Mouse (Mus musculus) layer of hippocampus, adult 11-12 months (tissue): ENCODE results near the gene Map4k1.
"Not testable (repeated sequence)": the region's sequence is repeated elsewhere in the genome, so short reads cannot be mapped to it uniquely, and the experiment has no call there.

Source experiments
- DNase-seq: peaks from one replicate; pipeline ENCODE4 v3.0.0; 2022; ENCODE audit warnings: low spot score

Map4k1 gene

GRCm38 (mm10) chr7:28955295-28955897 lies 26.5 kb upstream of the Map4k1 start:
- DNase-seq = no peak

GRCm38 (mm10) chr7:28956270-28956669 lies 25.6 kb upstream of the Map4k1 start:
- DNase-seq = no peak

DNA sequence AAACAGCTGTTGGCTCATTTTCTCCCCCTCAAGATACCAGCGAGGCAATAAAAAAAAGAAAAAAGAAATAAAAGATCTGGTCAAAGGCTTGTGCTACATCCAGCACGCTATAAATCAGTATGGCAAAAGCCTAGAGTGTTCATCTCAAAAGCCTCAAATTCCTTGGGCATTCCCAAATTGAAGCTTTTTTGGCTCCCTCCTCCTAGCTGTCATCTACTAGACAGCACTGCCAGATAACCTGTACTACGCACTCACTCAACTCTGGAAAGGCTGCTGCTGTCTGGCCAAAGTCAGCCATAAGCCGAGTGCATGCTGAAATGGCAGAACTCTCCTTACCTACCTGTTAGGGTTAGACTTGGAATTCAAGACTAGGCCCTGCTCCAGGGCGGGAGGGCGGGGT lies 24.6 kb upstream of the Map4k1 start:
- DNase-seq = no peak

GRCm38 (mm10) chr7:28957997-28958725 lies 23.7 kb upstream of the Map4k1 start:
- DNase-seq = no peak

DNA sequence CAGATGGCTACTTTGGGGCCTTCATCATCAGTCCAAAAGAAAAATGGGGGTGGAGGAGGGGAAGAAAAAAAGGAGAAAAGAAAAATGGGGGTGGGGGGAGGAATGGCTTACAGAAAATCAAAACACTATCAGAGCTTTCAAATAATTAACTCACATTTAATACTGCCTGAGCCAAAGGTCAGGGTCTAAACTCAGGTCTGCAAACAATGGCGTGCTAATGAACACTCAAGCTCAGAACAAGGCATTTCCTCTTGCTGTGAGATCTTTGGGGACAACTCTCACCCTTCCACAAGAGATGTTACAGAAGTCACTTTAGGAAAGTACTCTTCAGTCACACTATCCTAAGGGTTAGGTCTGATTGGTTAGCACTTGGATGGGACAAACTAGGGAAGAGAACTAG lies 23.1 kb upstream of the Map4k1 start:
- DNase-seq = no peak

DNA sequence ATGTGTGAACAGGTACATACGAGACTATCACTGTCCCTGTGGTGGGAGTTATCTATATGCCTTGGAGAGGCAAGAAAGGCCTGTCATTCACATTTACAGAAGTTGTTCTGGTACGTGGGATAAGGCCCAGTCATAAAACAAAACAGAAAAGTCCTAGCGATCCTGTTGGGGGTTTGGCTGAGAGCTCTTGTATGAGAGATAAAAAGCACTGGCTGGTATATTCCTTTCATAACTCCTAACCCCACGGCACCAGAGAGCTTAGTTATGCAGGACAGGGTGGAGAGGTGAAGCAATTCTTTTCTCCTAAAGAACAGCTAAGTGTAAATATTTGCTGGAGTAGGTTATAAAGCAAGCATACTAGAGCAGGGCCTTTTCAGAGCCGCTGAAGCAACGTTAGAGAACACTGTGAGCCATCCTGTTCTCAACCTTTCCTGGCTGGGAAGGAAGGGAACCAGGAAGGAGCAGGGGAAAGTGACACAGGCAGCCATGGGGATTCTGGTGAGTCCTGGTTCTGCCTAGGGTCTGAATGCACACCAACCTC lies 22.3 kb upstream of the Map4k1 start:
- DNase-seq = no peak

DNA sequence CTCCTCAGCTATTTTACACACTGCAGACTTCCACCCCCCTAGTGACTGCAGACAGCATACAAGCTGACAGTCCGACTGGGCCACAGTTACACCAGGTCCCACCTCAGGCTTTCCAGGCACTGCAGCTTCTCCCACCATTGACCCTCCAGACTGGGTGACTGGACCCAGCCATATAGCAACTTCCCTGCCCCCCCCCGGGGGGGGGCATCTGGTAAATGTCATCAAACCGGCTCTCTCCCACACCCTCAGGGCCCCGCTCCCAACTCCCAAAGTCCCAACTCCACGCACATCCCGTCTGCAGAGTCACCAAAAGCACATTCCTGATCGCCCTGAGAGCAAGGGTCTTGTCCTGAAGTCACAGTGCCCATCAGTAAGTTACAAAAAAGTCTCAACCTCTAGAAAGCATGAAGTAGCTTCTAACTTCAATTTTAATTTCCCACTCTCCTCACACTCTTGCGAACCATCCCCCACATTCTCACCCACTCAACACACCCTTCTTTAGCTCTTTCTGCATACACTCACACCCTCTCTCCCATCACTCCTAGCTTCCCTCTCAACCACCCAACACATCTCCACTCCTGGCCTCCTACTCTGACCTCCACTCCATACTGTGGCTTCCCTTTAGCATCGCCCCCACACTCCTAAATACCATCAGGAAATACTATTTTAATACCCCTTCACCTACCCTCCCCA lies 21.4 kb upstream of the Map4k1 start:
- DNase-seq = no peak

DNA sequence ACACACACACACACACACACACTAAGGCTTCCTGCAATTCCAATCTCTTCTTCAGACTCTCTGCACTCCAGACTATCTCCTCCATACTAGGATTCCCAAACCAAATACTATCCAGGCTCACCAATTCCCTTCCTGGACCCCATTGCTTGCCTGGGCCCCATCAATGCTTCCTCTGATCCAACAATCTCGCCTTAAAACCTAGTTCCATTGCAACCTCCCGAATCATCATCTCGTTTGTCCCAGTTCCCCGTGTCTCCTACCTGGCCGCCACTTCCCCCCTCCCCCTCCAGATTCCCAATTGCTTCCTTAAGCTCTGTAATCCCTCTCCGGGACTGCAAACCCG lies 20.3 kb upstream of the Map4k1 start:
- DNase-seq = no peak

DNA sequence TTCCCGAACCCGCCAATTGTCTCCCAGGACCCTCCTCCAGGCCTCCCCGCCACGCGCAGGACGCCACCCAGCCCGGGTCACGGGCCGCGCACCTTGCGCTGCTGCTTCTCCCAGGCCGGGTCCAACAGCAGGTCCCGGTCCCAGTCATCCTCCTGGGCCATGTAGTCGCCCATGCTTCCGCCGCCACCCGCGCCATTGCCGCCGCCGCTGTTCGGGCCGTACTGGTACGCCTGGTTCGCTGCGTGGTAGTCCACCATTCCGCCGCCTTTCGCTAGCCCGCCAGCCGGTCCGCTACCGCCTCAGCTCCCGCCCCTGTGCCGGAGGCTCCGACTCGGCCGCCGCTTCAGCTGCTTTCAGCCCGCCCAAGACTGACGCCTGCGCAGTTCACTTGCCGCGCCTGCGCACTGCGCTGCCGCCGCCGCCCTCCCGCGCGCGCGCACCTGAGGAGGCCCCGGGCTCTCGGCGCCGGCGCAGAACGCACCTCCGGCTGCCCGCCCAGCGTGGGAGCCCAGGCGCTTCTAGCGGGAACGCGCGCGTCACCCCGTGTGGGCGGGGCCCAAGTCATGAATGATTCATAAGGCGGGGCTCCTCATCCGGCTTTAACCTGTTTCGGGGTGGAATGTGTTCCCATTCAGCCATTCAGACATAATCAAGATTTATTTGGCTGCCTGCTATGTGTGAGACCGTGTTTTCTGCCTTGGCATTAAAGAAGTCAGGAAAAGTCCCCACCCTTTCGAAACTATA lies 19.8 kb upstream of the Map4k1 start, which contains the start of gene Actn4:
Gene Actn4 (minus strand): TSS at position 414 of the 744 bp plus-strand sequence.
- DNase-seq = peak; percentile 98

- DNase-seq = no peak
These were observed 18.4 kb upstream of the Map4k1 start for GRCm38 (mm10) chr7:28963399-28963923.

GRCm38 (mm10) chr7:28965346-28965840 lies 16.5 kb upstream of the Map4k1 start:
- DNase-seq = no peak

GRCm38 (mm10) chr7:28966181-28966580 lies 15.7 kb upstream of the Map4k1 start:
- no peak for DNase-seq

DNA sequence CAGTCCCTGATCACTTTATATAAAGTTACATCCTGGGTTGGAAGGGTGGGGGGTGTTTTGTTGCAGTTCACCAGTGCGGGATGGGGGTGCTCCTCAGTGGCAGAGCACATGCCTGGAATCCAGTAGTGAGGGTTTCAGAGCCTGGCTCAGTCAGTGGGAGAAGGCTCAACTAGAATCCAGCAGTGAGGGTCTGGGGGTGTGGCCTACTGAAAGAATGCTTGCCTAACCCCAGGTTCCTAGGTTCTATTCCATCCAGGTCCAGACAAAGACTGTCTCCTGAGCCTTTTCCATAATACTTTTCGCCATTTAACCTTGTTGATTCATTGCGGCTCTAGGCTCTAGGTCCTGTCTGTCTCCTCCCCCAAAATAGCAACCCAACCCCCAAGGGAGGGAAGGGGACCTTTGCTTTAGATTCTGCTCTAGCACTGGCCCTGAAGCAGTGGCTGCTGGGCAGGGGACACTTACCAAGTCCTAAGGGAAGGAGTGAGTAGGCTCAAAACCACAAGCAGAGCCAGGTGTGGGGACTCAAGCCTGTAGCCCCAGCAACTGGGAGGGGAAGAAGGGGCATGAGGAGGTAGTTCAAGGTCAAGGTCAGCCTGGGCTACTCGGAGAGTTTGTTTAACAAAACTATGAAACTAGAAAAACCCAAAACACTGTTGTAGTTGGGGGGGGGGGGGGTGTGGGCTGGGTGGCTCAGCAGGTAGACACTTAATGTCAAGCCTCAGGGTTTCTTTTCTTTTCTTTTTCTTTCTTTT lies 14.9 kb upstream of the Map4k1 start:
- no peak for DNase-seq

DNA sequence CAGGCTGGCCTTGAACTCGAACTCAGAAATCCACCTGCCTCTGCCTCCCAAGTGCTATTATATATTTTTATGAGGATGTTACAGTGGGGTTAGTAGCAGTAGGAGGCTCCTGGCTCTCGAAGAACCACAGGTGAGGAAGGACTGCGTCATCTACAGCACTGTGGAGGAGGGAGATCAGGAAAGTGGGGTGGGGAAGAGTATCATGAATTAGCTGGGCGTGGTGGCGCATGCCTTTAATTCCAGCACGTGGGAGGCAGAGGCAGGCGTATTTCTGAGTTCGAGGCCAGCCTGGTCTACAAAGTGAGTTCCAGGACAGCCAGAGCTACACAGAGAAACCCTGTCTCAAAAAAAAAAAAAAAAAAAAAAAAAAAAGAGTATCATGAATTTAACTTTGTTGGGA lies 13.7 kb upstream of the Map4k1 start:
- not testable (repeated sequence) for DNase-seq

DNA sequence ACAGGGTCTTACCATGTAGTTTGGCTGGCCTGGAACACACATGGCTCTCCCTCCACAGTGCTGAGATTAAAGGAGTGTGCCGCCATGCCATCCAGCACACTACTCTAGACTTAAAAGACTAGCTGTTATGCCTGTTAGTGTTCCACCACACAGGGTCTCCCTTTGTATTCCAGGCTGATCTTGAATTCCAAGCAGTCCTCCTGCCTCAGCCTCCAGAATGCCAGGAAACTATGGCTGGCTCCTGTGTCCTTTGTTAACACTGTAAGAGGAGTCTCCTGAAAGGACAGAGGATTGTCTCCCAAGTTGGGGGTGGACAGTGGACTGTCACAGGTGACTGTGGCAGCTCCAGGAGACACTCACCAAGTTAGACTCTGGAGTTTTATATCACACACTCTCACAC lies 12.6 kb upstream of the Map4k1 start:
- no peak for DNase-seq

DNA sequence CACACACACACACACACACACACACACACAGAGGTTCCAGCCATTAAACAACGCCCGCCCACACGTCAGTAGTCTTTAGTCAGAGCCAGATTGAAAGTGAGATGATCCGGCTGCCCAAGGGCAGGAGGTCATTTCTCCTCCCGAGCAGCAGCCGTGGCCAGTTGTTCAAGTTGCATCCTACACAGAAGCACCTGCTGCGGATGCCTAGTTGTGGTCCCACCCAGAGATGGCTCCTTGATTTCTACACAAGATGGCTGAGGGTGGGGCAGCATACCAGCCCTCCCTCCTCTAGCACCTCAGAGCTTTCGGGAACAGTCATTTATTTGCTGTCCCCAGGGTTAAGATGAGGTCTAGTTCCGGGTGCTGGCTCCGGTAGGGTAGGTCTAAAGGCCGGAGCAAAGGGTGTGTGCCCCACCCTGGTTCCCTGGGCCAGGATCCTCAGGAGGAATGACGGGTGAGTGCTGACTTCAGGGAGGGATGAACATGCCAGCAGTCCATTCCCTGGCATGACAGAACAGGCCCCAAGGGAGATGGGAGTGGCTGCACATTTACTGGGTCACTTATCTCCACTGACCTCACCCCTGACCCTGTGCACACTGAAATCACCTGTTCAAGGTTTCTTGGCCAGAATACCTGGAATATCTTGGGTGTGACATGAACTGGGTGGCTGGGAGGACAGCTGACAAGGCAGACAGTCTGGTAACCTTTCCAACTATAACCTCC lies 12.0 kb upstream of the Map4k1 start:
- DNase-seq = no peak

DNA sequence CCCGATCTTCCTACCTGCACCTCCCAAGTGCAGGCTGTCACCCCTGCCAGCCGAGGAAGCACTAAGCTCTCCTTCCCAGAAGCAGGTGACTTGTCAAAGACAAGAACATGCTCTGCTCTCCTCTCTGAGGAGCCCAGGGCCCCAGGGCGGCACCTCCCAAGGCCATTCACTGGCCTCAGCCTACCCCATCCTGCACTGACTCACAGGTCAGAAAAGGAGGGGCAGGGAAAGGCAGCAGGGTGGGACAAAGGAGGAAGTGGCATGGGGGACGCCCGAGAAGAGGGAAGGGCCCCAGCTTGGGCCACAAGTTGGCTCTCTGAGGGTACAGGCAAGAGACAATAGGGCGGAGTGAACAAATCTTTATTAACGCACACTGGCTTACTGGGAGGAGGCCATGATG lies 10.8 kb upstream of the Map4k1 start:
- no peak for DNase-seq

- DNase-seq = peak; percentile 57
These were observed 10.0 kb upstream of the Map4k1 start for GRCm38 (mm10) chr7:28971770-28972269.

DNA sequence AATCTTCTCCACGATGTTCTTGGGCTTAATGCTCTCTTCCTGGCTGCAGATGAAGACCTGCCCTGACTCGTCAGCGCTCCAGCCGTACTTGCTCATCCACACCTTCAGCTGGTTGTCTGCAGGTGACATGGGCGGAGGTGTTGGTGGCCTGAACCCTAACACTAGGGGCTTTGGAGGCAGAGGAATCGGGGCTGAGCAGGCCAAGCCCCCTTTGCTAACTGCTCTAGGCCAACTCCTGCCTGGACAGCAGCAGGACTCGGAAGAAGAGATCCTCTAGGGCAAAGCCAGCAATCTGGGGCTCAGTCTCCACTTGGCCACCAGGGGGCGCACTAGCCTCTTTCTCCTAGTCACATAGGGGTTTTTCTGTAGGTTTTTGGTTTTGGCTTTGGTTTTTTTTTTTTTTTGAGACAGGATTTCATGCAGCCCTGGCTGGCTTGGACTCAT lies 9.3 kb upstream of the Map4k1 start:
- peak; percentile 79 for DNase-seq

DNA sequence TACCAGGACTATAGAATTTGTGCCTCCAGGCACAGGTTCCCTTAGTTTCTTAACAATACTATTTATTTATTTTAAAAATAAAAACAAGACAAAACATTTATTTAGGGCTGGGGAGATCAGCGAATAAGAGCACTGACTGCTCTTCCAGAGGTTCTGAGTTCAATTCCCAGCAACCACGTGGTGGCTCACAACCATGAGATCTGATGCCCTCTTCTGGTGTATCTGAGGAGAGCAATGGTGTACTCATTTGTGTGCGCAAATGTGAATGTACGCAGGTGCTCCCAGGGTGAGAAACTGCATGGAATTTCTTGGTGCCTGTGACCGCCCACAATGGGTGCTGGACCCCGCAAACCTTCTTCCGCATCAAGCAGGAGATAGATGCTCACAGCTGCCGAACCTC lies 8.8 kb upstream of the Map4k1 start:
- DNase-seq = no peak
